Mouse (Mus musculus) stomach, embryonic 14.5 days (tissue): Measurements from ENCODE around the gene Hvcn1. TPM values are rescaled to one million over a fixed set of nuclear protein-coding genes. Genes with fewer than 3 reads are reported as not detected.
"Not testable (repeated sequence)": the region's sequence is repeated elsewhere in the genome, so short reads cannot be mapped to it uniquely, and the experiment has no call there.

Experiments
- ATAC-seq: fragments of 200-750 bp; cut with Nextera tagmentation; 2 replicates; pipeline ENCODE4 v1.8.0; 2017; ENCODE audit warnings: low read depth, moderate TSS enrichment; ENCODE audit not compliant: insufficient number of reproducible peaks, insufficient read depth, low FRiP score
- H3K27ac ChIP-seq: fragments of 300-500 bp; sonication (generic); 2 replicates; pipeline ENCODE4 v1.5.1; 2014; ENCODE audit warnings: mild to moderate bottlenecking, low read length, moderate library complexity, mixed read lengths
- H3K27me3 ChIP-seq: fragments of 300-500 bp; sonication (generic); 2 replicates; pipeline ENCODE4 v1.6.1; 2014; ENCODE audit warnings: low read length, control low read depth, mixed read lengths; ENCODE audit not compliant: control insufficient read depth, insufficient read depth
- H3K36me3 ChIP-seq: fragments of 300-500 bp; sonication (generic); 2 replicates; pipeline ENCODE4 v1.6.1; 2014; ENCODE audit warnings: mild to moderate bottlenecking, control low read depth, low read length, moderate library complexity, mixed read lengths; ENCODE audit not compliant: control insufficient read depth, insufficient read depth
- H3K4me1 ChIP-seq: fragments of 300-500 bp; sonication (generic); 2 replicates; pipeline ENCODE4 v1.6.1; 2014; ENCODE audit warnings: low read length, control low read depth, mixed read lengths; ENCODE audit not compliant: control insufficient read depth, insufficient read depth
- H3K4me2 ChIP-seq: fragments of 300-500 bp; sonication (generic); replicated peaks from 2 replicates; pipeline ENCODE4 v1.6.1; 2014; ENCODE audit warnings: low read depth, low read length, control low read depth
- H3K4me3 ChIP-seq: fragments of 300-500 bp; sonication (generic); 2 replicates; pipeline ENCODE4 v1.5.1; 2014; ENCODE audit warnings: low read depth, low read length, control low read depth
- H3K9ac ChIP-seq: fragments of 300-500 bp; sonication (generic); replicated peaks from 2 replicates; pipeline ENCODE4 v1.6.1; 2014; ENCODE audit warnings: low read depth, mild to moderate bottlenecking, control low read depth, low read length, moderate library complexity, mixed read lengths
- H3K9me3 ChIP-seq: fragments of 300-500 bp; sonication (generic); 2 replicates; pipeline ENCODE4 v1.6.1; 2016; ENCODE audit warnings: low read depth, low read length, control low read depth; ENCODE audit not compliant: control insufficient read depth
- WGBS: fragments of 180-500 bp; shearing (Covaris S2); extraction: QIAGEN DNeasy Blood & Tissue Kit; methylation state at CpG from one replicate; pipeline ENCODE4 v1.1.7; 2014; 5-methylcytosine and 5-hydroxymethylcytosine counted together
- polyA plus RNA-seq: library from polyadenylated mRNA; unstranded; fragments of >200 nt; fragmentation: Nextera tagmentation; extraction: Ambion mirVana; gene quantifications from 2 replicates; pipeline ENCODE4 v1.2.1, GENCODE M21; 2014

Gene Hvcn1
- polyA plus RNA-seq, 1 experiment from 2014 or later, result 6.2 TPM

GRCm38 (mm10) chr5:122168344-122169069 is 38.1 kb upstream of the Hvcn1 start:
- 88% methylated on average over 14 of the region's 14 CpGs for WGBS
- 0 out of 2 replicates have a peak, but pooled peaks cover 6% of the 10 kb centered on the region for H3K4me1 ChIP-seq
- H3K4me2 ChIP-seq, result no peak overlapping the region
- H3K9me3 ChIP-seq, result no peaks in the 10 kb centered on the region
- H3K9ac ChIP-seq, result no peak overlapping the region
- H3K4me3 ChIP-seq, result no peak overlapping the region
- H3K27me3 ChIP-seq, result no peaks in the 10 kb centered on the region
- ATAC-seq, result no peak
- no peak overlapping the region for H3K27ac ChIP-seq
- H3K36me3 ChIP-seq, result peaks cover 70% of the 10 kb centered on the region

GRCm38 (mm10) chr5:122171058-122171457 is 35.5 kb upstream of the Hvcn1 start:
- H3K4me3 ChIP-seq, result no peak overlapping the region
- 0 out of 2 replicates have a peak, but pooled peaks cover 4% of the 10 kb centered on the region for H3K4me1 ChIP-seq
- 93% methylated on average over 8 of the region's 8 CpGs for WGBS
- peaks cover 67% of the 10 kb centered on the region for H3K36me3 ChIP-seq
- H3K27ac ChIP-seq, result no peak overlapping the region
- no peaks in the 10 kb centered on the region for H3K27me3 ChIP-seq
- no peaks in the 10 kb centered on the region for H3K9me3 ChIP-seq
- H3K4me2 ChIP-seq, result no peak overlapping the region
- H3K9ac ChIP-seq, result no peak overlapping the region
- ATAC-seq, result no peak

- no peak overlapping the region for H3K9ac ChIP-seq
- H3K4me1 ChIP-seq, result no peaks in the 10 kb centered on the region
- no peak overlapping the region for H3K4me3 ChIP-seq
- no peak for ATAC-seq
- H3K36me3 ChIP-seq, result peaks cover 49% of the 10 kb centered on the region
- H3K27me3 ChIP-seq, result no peaks in the 10 kb centered on the region
- no peaks in the 10 kb centered on the region for H3K9me3 ChIP-seq
- WGBS, result 48% methylated on average over 2 of the region's 2 CpGs
- no peak overlapping the region for H3K4me2 ChIP-seq
- H3K27ac ChIP-seq, result no peak overlapping the region
Observed at GRCm38 (mm10) chr5:122175402-122175801, 31.2 kb upstream of the Hvcn1 start.

- ATAC-seq, result no peak
- H3K4me1 ChIP-seq, result no peaks in the 10 kb centered on the region
- H3K4me3 ChIP-seq, result no peak overlapping the region
- H3K27ac ChIP-seq, result no peak overlapping the region
- H3K9me3 ChIP-seq, result no peaks in the 10 kb centered on the region
- H3K4me2 ChIP-seq, result no peak overlapping the region
- 90% methylated on average over 7 of the region's 7 CpGs for WGBS
- no peaks in the 10 kb centered on the region for H3K27me3 ChIP-seq
- no peak overlapping the region for H3K9ac ChIP-seq
- H3K36me3 ChIP-seq, result peaks cover 43% of the 10 kb centered on the region
Observed at GRCm38 (mm10) chr5:122175961-122176360, 30.6 kb upstream of the Hvcn1 start.

- Histone ChIP-seq H3K4me3 (no peak overlapping the region), H3K9ac (no peak overlapping the region), H3K4me2 (no peak overlapping the region), H3K9me3 (no peaks in the 10 kb centered on the region), H3K36me3 (peaks cover 39% of the 10 kb centered on the region), H3K27me3 (no peaks in the 10 kb centered on the region), H3K4me1 (no peaks in the 10 kb centered on the region), H3K27ac (no peak overlapping the region)
- 29% methylated on average over 1 of the region's 1 CpGs for WGBS
- ATAC-seq, result peak; percentile 54; the same call in 1 of the 2 replicates
Observed at GRCm38 (mm10) chr5:122176398-122176797, 30.2 kb upstream of the Hvcn1 start.

- ATAC-seq, result no peak
- no peak overlapping the region for H3K4me3 ChIP-seq
- H3K9me3 ChIP-seq, result no peaks in the 10 kb centered on the region
- peaks cover 15% of the 10 kb centered on the region; the same call in 1 of the 2 replicates for H3K36me3 ChIP-seq
- 63% methylated on average over 6 of the region's 6 CpGs for WGBS
- no peaks in the 10 kb centered on the region for H3K4me1 ChIP-seq
- H3K27ac ChIP-seq, result no peak overlapping the region
- H3K4me2 ChIP-seq, result no peak overlapping the region
- H3K9ac ChIP-seq, result no peak overlapping the region
- H3K27me3 ChIP-seq, result no peaks in the 10 kb centered on the region
Observed at GRCm38 (mm10) chr5:122179665-122180064, 26.9 kb upstream of the Hvcn1 start.

GRCm38 (mm10) chr5:122184283-122184806 is 22.3 kb upstream of the Hvcn1 start:
- 83% methylated on average over 7 of the region's 7 CpGs for WGBS

GRCm38 (mm10) chr5:122184858-122185257 is 21.7 kb upstream of the Hvcn1 start:
- H3K4me1 ChIP-seq, H3K9ac ChIP-seq, H3K4me3 ChIP-seq, H3K9me3 ChIP-seq, H3K4me2 ChIP-seq, H3K27me3 ChIP-seq, H3K36me3 ChIP-seq, ATAC-seq, H3K27ac ChIP-seq: not testable (repeated sequence)
- 89% methylated on average over 6 of the region's 6 CpGs for WGBS

More at GRCm38 (mm10) chr5:122184283-122184806, 22.3 kb upstream of the Hvcn1 start:
- no peak for ATAC-seq
- Histone ChIP-seq H3K9me3 (no peaks in the 10 kb centered on the region), H3K27ac (no peak overlapping the region), H3K4me2 (no peak overlapping the region), H3K9ac (no peak overlapping the region), H3K27me3 (no peaks in the 10 kb centered on the region), H3K36me3 (no peaks in the 10 kb centered on the region), H3K4me3 (no peak overlapping the region), H3K4me1 (no peaks in the 10 kb centered on the region)
